ENCODE assay signal across 16 mouse cellular contexts in the genomic region with DNA sequence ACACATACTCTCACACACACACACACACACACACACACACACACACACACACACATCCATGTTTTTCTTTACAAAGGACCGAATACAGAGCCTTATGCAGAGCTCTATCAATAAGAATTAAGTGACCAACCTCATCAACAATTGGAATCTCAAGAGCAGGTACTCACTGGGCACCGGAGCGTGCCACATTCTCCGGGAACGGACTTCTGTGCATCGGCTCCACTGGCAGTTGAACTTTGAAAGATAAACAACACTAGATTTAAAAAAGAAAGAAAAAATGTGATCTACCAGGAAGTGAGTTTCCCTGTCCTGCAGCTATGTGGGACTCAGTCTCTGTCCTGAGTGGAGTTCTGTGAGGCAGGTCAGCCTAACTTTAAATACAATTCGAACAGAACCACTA.
DNase-seq lines count a peak whose midpoint lies in the region; ATAC-seq and TF ChIP-seq lines count a peak whose summit lies in the region.
"Had no signal": no experiment of that assay in that cellular context is flagged by ENCODE, and none has a peak within 500 bp of the region (broad histone marks: within the 10 kb centered on the region; RNA-seq: fewer than 3 reads in every experiment).

No protein-coding gene starts in this region.

- H3K4me1 ChIP-seq in hindbrain, embryonic 15.5 days (replicated peaks) = peaks cover 43% of the 10 kb centered on the region
- H3K4me1 ChIP-seq in hindbrain, embryonic 11.5 days (replicated peaks; ENCODE audit: control insufficient read depth, insufficient read depth, low read length) = peaks cover 7% of the 10 kb centered on the region
- H3K4me1 ChIP-seq in midbrain, embryonic 16.5 days (ENCODE audit: control insufficient read depth, insufficient read depth, low read length) = peaks cover 29% of the 10 kb centered on the region
- H3K4me1 ChIP-seq in midbrain, embryonic 10.5 days = peaks cover 77% of the 10 kb centered on the region
- H3K4me1 ChIP-seq in midbrain, postnatal 0 days (ENCODE audit: insufficient read depth, low read length) = peaks cover 11% of the 10 kb centered on the region; the same call in 1 of the 2 replicates

- no peaks in the 10 kb centered on the region for H3K9me3 ChIP-seq in hindbrain, embryonic 15.5 days
- no peaks in the 10 kb centered on the region for H3K9me3 ChIP-seq in hindbrain, embryonic 11.5 days (ENCODE audit: control insufficient read depth, low read length)
- no peaks in the 10 kb centered on the region for H3K9me3 ChIP-seq in midbrain, embryonic 16.5 days (replicated peaks; ENCODE audit: control insufficient read depth, low read length, poor library complexity, severe bottlenecking)
- H3K9me3 ChIP-seq in midbrain, embryonic 10.5 days (replicated peaks) = no peaks in the 10 kb centered on the region
- no peaks in the 10 kb centered on the region for H3K9me3 ChIP-seq in midbrain, postnatal 0 days (ENCODE audit: low read length)
- H3K9me3 ChIP-seq: intestine, embryonic 15.5 days had no signal

- H3K4me3 ChIP-seq in hindbrain, embryonic 15.5 days = no peak overlapping the region
- no peak overlapping the region for H3K4me3 ChIP-seq in hindbrain, embryonic 11.5 days (ENCODE audit: low read depth, low read length)
- H3K4me3 ChIP-seq in midbrain, embryonic 16.5 days (ENCODE audit: low read depth, low read length) = no peak overlapping the region
- no peak overlapping the region for H3K4me3 ChIP-seq in midbrain, embryonic 10.5 days
- 0 out of 2 replicates have a peak overlapping the region, but pooled peaks have one; percentile 18 for H3K4me3 ChIP-seq in midbrain, postnatal 0 days (ENCODE audit: low read depth, low read length)
- H3K4me3 ChIP-seq: erythroblast, embryonic 14.5 days; intestine, embryonic 15.5 days had no signal

- H3K9ac ChIP-seq in hindbrain, embryonic 15.5 days = no peak overlapping the region
- H3K9ac ChIP-seq in hindbrain, embryonic 11.5 days (ENCODE audit: low read depth, low read length) = no peak overlapping the region
- no peak overlapping the region for H3K9ac ChIP-seq in midbrain, embryonic 16.5 days (ENCODE audit: low read depth, low read length)
- H3K9ac ChIP-seq in midbrain, postnatal 0 days (replicated peaks; ENCODE audit: low read length, poor library complexity, severe bottlenecking) = peak overlapping the region; percentile 44; the same call in 1 of the 2 replicates
- H3K9ac ChIP-seq: forebrain, postnatal 0 days; intestine, embryonic 15.5 days had no signal

- H3K4me2 ChIP-seq in hindbrain, embryonic 15.5 days = peak overlapping the region; percentile 50; the same call in 1 of the 2 replicates
- no peak overlapping the region for H3K4me2 ChIP-seq in hindbrain, embryonic 11.5 days (replicated peaks; ENCODE audit: low read depth, low read length)
- no peak overlapping the region; the same call in 1 of the 2 replicates for H3K4me2 ChIP-seq in midbrain, embryonic 16.5 days (ENCODE audit: low read length)
- H3K4me2 ChIP-seq in midbrain, postnatal 0 days (ENCODE audit: low read depth, low read length, poor library complexity, severe bottlenecking) = peak overlapping the region; percentile 39
- H3K4me2 ChIP-seq: intestine, embryonic 15.5 days had no signal

- WGBS in hindbrain, embryonic 15.5 days = 55% methylated on average over 7 of the region's 7 CpGs
- 67% methylated on average over 7 of the region's 7 CpGs for WGBS in hindbrain, embryonic 11.5 days
- WGBS in midbrain, embryonic 16.5 days = 62% methylated on average over 7 of the region's 7 CpGs
- 71% methylated on average over 7 of the region's 7 CpGs for WGBS in midbrain, embryonic 10.5 days
- WGBS in midbrain, postnatal 0 days = 59% methylated on average over 7 of the region's 7 CpGs

- H3K36me3 ChIP-seq in hindbrain, embryonic 15.5 days = no peaks in the 10 kb centered on the region
- H3K36me3 ChIP-seq in hindbrain, embryonic 11.5 days (ENCODE audit: control insufficient read depth, insufficient read depth, low read length) = no peaks in the 10 kb centered on the region
- no peaks in the 10 kb centered on the region for H3K36me3 ChIP-seq in midbrain, embryonic 16.5 days (ENCODE audit: control insufficient read depth, insufficient read depth, low read length)
- H3K36me3 ChIP-seq in midbrain, embryonic 10.5 days = no peaks in the 10 kb centered on the region
- H3K36me3 ChIP-seq in midbrain, postnatal 0 days (ENCODE audit: insufficient read depth, low read length) = no peaks in the 10 kb centered on the region
- H3K36me3 ChIP-seq: G1E; intestine, embryonic 15.5 days had no signal

- intact Hi-C loops in left cerebral cortex, postnatal 36 days (cut with DNase I) = no loop called here

- DNase-seq in hindbrain, embryonic 11.5 days (ENCODE audit: low spot score) = no peak
- no peak for DNase-seq in midbrain, embryonic 10.5 days (ENCODE audit: low spot score)
- peak; percentile 33 for DNase-seq in kidney, postnatal 14 days
- DNase-seq in midbrain, postnatal 0 days (ENCODE audit: low spot score) = no peak
- DNase-seq in frontal cortex, adult 2 months (ENCODE audit: extremely low spot score in 1 of 2, low spot score in 1 of 2) = no peak
- DNase-seq in left cerebral cortex, postnatal 36 days (ENCODE audit: low spot score in 2 of 2) = no peak
- DNase-seq: adrenal gland, postnatal 10 days; cerebellum, adult 9-10 months; gastrocnemius, postnatal 14 days; thymus, postnatal 36 days had no signal

- peaks cover 18% of the 10 kb centered on the region for H3K27me3 ChIP-seq in hindbrain, embryonic 15.5 days
- peaks cover 8% of the 10 kb centered on the region; the same call in 1 of the 2 replicates for H3K27me3 ChIP-seq in hindbrain, embryonic 11.5 days (ENCODE audit: control insufficient read depth, insufficient read depth, low read length)
- H3K27me3 ChIP-seq in midbrain, embryonic 16.5 days (ENCODE audit: control insufficient read depth, insufficient read depth, low read depth, low read length) = peaks cover 11% of the 10 kb centered on the region; the same call in 1 of the 2 replicates
- peaks cover 83% of the 10 kb centered on the region for H3K27me3 ChIP-seq in midbrain, embryonic 10.5 days (ENCODE audit: low read depth, poor library complexity, severe bottlenecking)
- H3K27me3 ChIP-seq in midbrain, postnatal 0 days (ENCODE audit: insufficient read depth, low read length) = no peaks in the 10 kb centered on the region

- TF ChIP-seq CTCF in midbrain, postnatal 0 days (IDR thresholded peaks at IDR 0.05) = no peak

- H3K27ac ChIP-seq in hindbrain, embryonic 15.5 days (replicated peaks) = no peak overlapping the region
- H3K27ac ChIP-seq in hindbrain, embryonic 11.5 days (ENCODE audit: low read depth, low read length) = no peak overlapping the region
- H3K27ac ChIP-seq in midbrain, embryonic 16.5 days (ENCODE audit: low read length) = peak overlapping the region; percentile 67; the same call in 1 of the 2 replicates
- no peak overlapping the region for H3K27ac ChIP-seq in midbrain, embryonic 10.5 days (replicated peaks)
- peak overlapping the region; percentile 65; the same call in 1 of the 2 replicates for H3K27ac ChIP-seq in midbrain, postnatal 0 days (ENCODE audit: low read depth, low read length)
- H3K27ac ChIP-seq: intestine, embryonic 15.5 days had no signal

- ATAC-seq in hindbrain, embryonic 15.5 days (ENCODE audit: low FRiP score, low read depth) = no peak
- no peak for ATAC-seq in hindbrain, embryonic 11.5 days (ENCODE audit: low FRiP score)
- no peak for ATAC-seq in midbrain, embryonic 16.5 days
- ATAC-seq in midbrain, postnatal 0 days (ENCODE audit: low FRiP score) = no peak
- ATAC-seq: forebrain, postnatal 0 days; intestine, embryonic 15.5 days had no signal

Comparison
In these comparisons a context has a peak if more than half of its experiments do, and no peak if none do; other contexts are left out.
1. H3K27ac ChIP-seq: peak in midbrain, embryonic 16.5 days (single experiment) and midbrain, postnatal 0 days (single experiment); none in hindbrain, embryonic 15.5 days (single experiment), hindbrain, embryonic 11.5 days (single experiment) and midbrain, embryonic 10.5 days (single experiment).
2. H3K4me2 ChIP-seq: peak in hindbrain, embryonic 15.5 days (single experiment) and midbrain, postnatal 0 days (single experiment); none in hindbrain, embryonic 11.5 days (single experiment) and midbrain, embryonic 16.5 days (single experiment).